Mouse (Mus musculus) liver, embryonic 13.5 days (tissue): ENCODE results near the gene Man2c1. TPM values are rescaled to one million over a fixed set of nuclear protein-coding genes. Genes with fewer than 3 reads are reported as not detected.

Experiments
- ATAC-seq: fragments of 200-750 bp; cut with Nextera tagmentation; 2 replicates; pipeline ENCODE4 v1.8.0; 2017; ENCODE audit warnings: low read depth, mild to moderate bottlenecking, moderate number of reproducible peaks, moderate library complexity
- DNase-seq: peaks from one replicate; pipeline ENCODE4 v3.0.0; 2022
- H3K27ac ChIP-seq: fragments of 300-500 bp; sonication (generic); 2 replicates; pipeline ENCODE4 v1.5.1; 2015; ENCODE audit warnings: moderate library complexity, mild to moderate bottlenecking, inconsistent platforms
- H3K27me3 ChIP-seq: fragments of 300-500 bp; sonication (generic); 2 replicates; pipeline ENCODE4 v1.6.1; 2015; ENCODE audit warnings: mild to moderate bottlenecking, inconsistent platforms
- H3K36me3 ChIP-seq: fragments of 300-500 bp; sonication (generic); 2 replicates; pipeline ENCODE4 v1.6.1; 2015; ENCODE audit warnings: mild to moderate bottlenecking, inconsistent platforms
- H3K4me1 ChIP-seq: fragments of 300-500 bp; sonication (generic); replicated peaks from 2 replicates; pipeline ENCODE4 v1.6.1; 2015; ENCODE audit warnings: inconsistent platforms
- H3K4me2 ChIP-seq: fragments of 300-500 bp; sonication (generic); 2 replicates; pipeline ENCODE4 v1.6.1; 2015; ENCODE audit warnings: inconsistent platforms, mild to moderate bottlenecking, moderate library complexity
- H3K4me3 ChIP-seq: fragments of 300-500 bp; sonication (generic); replicated peaks from 2 replicates; pipeline ENCODE4 v1.5.1; 2015; ENCODE audit warnings: mild to moderate bottlenecking, inconsistent platforms
- H3K9ac ChIP-seq: fragments of 300-500 bp; sonication (generic); 2 replicates; pipeline ENCODE4 v1.6.1; 2015; ENCODE audit warnings: mild to moderate bottlenecking, inconsistent platforms
- H3K9me3 ChIP-seq: fragments of 300-500 bp; sonication (generic); replicated peaks from 2 replicates; pipeline ENCODE4 v1.6.1; 2016; ENCODE audit warnings: inconsistent platforms
- WGBS: fragments of 180-500 bp; shearing (Covaris S2); methylation state at CpG from one replicate; pipeline ENCODE4 v1.1.7; 2015; ENCODE audit not compliant: insufficient replicate concordance; 5-methylcytosine and 5-hydroxymethylcytosine counted together
- polyA plus RNA-seq: library from polyadenylated mRNA; unstranded; fragments of >200 nt; fragmentation: Nextera tagmentation; extraction: Ambion mirVana; gene quantifications from 2 replicates; pipeline ENCODE4 v1.2.1, GENCODE M21; 2015

Man2c1 gene
- polyA plus RNA-seq, 1 experiment from 2014 or later: 17.3 TPM

- H3K36me3 ChIP-seq: peaks cover 25% of the 10 kb centered on the region
- H3K4me2 ChIP-seq: no peak overlapping the region
- no peak overlapping the region for H3K9ac ChIP-seq
- DNase-seq (no peak), ATAC-seq (no peak)
- H3K27me3 ChIP-seq: no peaks in the 10 kb centered on the region
- no peaks in the 10 kb centered on the region for H3K9me3 ChIP-seq
- 83% methylated on average over 8 of the region's 8 CpGs for WGBS
- H3K27ac ChIP-seq: no peak overlapping the region
- H3K4me3 ChIP-seq: no peak overlapping the region
- peaks cover 22% of the 10 kb centered on the region for H3K4me1 ChIP-seq
Observed at GRCm38 (mm10) chr9:57144830-57145229, 14.3 kb downstream of the Man2c1 start.

- peak overlapping the region; percentile 82; the same call in 1 of the 2 replicates for H3K4me2 ChIP-seq
Observed at GRCm38 (mm10) chr9:57146451-57147066, 16.1 kb downstream of the Man2c1 start.

GRCm38 (mm10) chr9:57147205-57148143 is 17.0 kb downstream of the Man2c1 start:
- ATAC-seq (no peak; the same call in 1 of the 2 replicates), DNase-seq (no peak)
- H3K9ac ChIP-seq: peak overlapping the region; percentile 69
- no peaks in the 10 kb centered on the region for H3K27me3 ChIP-seq
- no peaks in the 10 kb centered on the region for H3K36me3 ChIP-seq
- no peaks in the 10 kb centered on the region for H3K9me3 ChIP-seq
- 10% methylated on average over 19 of the region's 19 CpGs for WGBS
- H3K4me3 ChIP-seq: peak overlapping the region; percentile 65
- peak overlapping the region; percentile 19; the same call in 1 of the 2 replicates for H3K27ac ChIP-seq
- H3K4me1 ChIP-seq: peaks cover 22% of the 10 kb centered on the region
- H3K4me2 ChIP-seq: peak overlapping the region; percentile 82

More at GRCm38 (mm10) chr9:57146451-57147066, 16.1 kb downstream of the Man2c1 start:
- DNase-seq: no peak
- Histone ChIP-seq H3K4me1 (peaks cover 22% of the 10 kb centered on the region), H3K27me3 (no peaks in the 10 kb centered on the region), H3K4me3 (no peak overlapping the region), H3K36me3 (peaks cover 9% of the 10 kb centered on the region), H3K27ac (no peak overlapping the region), H3K9me3 (no peaks in the 10 kb centered on the region), H3K9ac (no peak overlapping the region)
- no peak for ATAC-seq
- 74% methylated on average over 17 of the region's 17 CpGs for WGBS

GRCm38 (mm10) chr9:57148144-57148878 is 17.8 kb downstream of the Man2c1 start, which contains the start of gene Neil1:
Neil1 (minus strand) TSS chr9:57148305.
- peak within 1 kb of the TSS; percentile 65 for H3K4me3 ChIP-seq
- no peaks in the 10 kb centered on the region for H3K27me3 ChIP-seq
- ATAC-seq (peak; percentile 88), DNase-seq (peak; percentile 63)
- peak within 1 kb of the TSS; percentile 79 for H3K27ac ChIP-seq
- no peaks in the 10 kb centered on the region for H3K9me3 ChIP-seq
- WGBS: 1% methylated on average over 27 of the region's 27 CpGs
- H3K9ac ChIP-seq: peak within 1 kb of the TSS; percentile 69
- peak within 1 kb of the TSS; percentile 82 for H3K4me2 ChIP-seq
- H3K36me3 ChIP-seq: no peaks in the 10 kb centered on the region
- H3K4me1 ChIP-seq: peaks cover 22% of the 10 kb centered on the region

GRCm38 (mm10) chr9:57149021-57149420 is 18.5 kb downstream of the Man2c1 start:
- 72% methylated on average over 6 of the region's 6 CpGs for WGBS
- no peak for ATAC-seq
- Histone ChIP-seq H3K27me3 (no peaks in the 10 kb centered on the region), H3K9ac (peak overlapping the region; percentile 69; the same call in 1 of the 2 replicates), H3K36me3 (no peaks in the 10 kb centered on the region), H3K27ac (peak overlapping the region; percentile 79), H3K4me3 (peak overlapping the region; percentile 65), H3K9me3 (no peaks in the 10 kb centered on the region), H3K4me2 (peak overlapping the region; percentile 82), H3K4me1 (peaks cover 22% of the 10 kb centered on the region)
- DNase-seq: no peak

GRCm38 (mm10) chr9:57150192-57150591 is 19.7 kb downstream of the Man2c1 start:
- no peak for DNase-seq
- Histone ChIP-seq H3K4me1 (peaks cover 22% of the 10 kb centered on the region), H3K4me3 (no peak overlapping the region), H3K36me3 (peaks cover 7% of the 10 kb centered on the region; the same call in 1 of the 2 replicates), H3K27ac (no peak overlapping the region), H3K4me2 (no peak overlapping the region), H3K27me3 (no peaks in the 10 kb centered on the region), H3K9me3 (no peaks in the 10 kb centered on the region), H3K9ac (no peak overlapping the region)
- ATAC-seq: no peak
- WGBS: 77% methylated on average over 5 of the region's 5 CpGs

- Histone ChIP-seq H3K36me3 (peaks cover 19% of the 10 kb centered on the region; the same call in 1 of the 2 replicates), H3K4me3 (no peak overlapping the region), H3K27me3 (no peaks in the 10 kb centered on the region), H3K4me2 (no peak overlapping the region), H3K27ac (no peak overlapping the region), H3K9ac (no peak overlapping the region), H3K9me3 (no peaks in the 10 kb centered on the region), H3K4me1 (peaks cover 25% of the 10 kb centered on the region)
- DNase-seq: no peak
- no peak for ATAC-seq
- WGBS: 52% methylated on average over 6 of the region's 6 CpGs
Observed at GRCm38 (mm10) chr9:57152331-57152730, 21.8 kb downstream of the Man2c1 start.

GRCm38 (mm10) chr9:57156383-57156782 is 25.9 kb downstream of the Man2c1 start:
- H3K9ac ChIP-seq: no peak overlapping the region; the same call in 1 of the 2 replicates

GRCm38 (mm10) chr9:57156823-57157222 is 26.3 kb downstream of the Man2c1 start:
- H3K27me3 ChIP-seq: no peaks in the 10 kb centered on the region
- 86% methylated on average over 8 of the region's 8 CpGs for WGBS
- peak overlapping the region; percentile 79 for H3K9ac ChIP-seq
- H3K27ac ChIP-seq: no peak overlapping the region
- peak overlapping the region; percentile 73 for H3K4me3 ChIP-seq
- DNase-seq (no peak), ATAC-seq (no peak)
- no peaks in the 10 kb centered on the region for H3K9me3 ChIP-seq
- H3K36me3 ChIP-seq: peaks cover 19% of the 10 kb centered on the region; the same call in 1 of the 2 replicates
- peak overlapping the region; percentile 86 for H3K4me2 ChIP-seq
- H3K4me1 ChIP-seq: peaks cover 19% of the 10 kb centered on the region

More at GRCm38 (mm10) chr9:57156383-57156782, 25.9 kb downstream of the Man2c1 start:
- peaks cover 19% of the 10 kb centered on the region; the same call in 1 of the 2 replicates for H3K36me3 ChIP-seq
- DNase-seq (no peak), ATAC-seq (no peak)
- no peaks in the 10 kb centered on the region for H3K9me3 ChIP-seq
- H3K27ac ChIP-seq: no peak overlapping the region
- H3K4me1 ChIP-seq: peaks cover 19% of the 10 kb centered on the region
- no peaks in the 10 kb centered on the region for H3K27me3 ChIP-seq
- WGBS: 83% methylated on average over 7 of the region's 7 CpGs
- no peak overlapping the region for H3K4me2 ChIP-seq
- H3K4me3 ChIP-seq: no peak overlapping the region

GRCm38 (mm10) chr9:57157499-57157898 is 27.0 kb downstream of the Man2c1 start:
- no peak for DNase-seq
- peak overlapping the region; percentile 25; the same call in 1 of the 2 replicates for H3K27ac ChIP-seq
- 26% methylated on average over 13 of the region's 13 CpGs for WGBS

More at GRCm38 (mm10) chr9:57157499-57157898, 27.0 kb downstream of the Man2c1 start:
- peak overlapping the region; percentile 86 for H3K4me2 ChIP-seq
- peak overlapping the region; percentile 73 for H3K4me3 ChIP-seq
- H3K27me3 ChIP-seq: no peaks in the 10 kb centered on the region
- peaks cover 19% of the 10 kb centered on the region for H3K4me1 ChIP-seq
- peaks cover 19% of the 10 kb centered on the region; the same call in 1 of the 2 replicates for H3K36me3 ChIP-seq
- H3K9me3 ChIP-seq: no peaks in the 10 kb centered on the region
- ATAC-seq: no peak
- peak overlapping the region; percentile 79 for H3K9ac ChIP-seq
